In genomic region chr3:107506531-107506930, GRCm38 (mm10) we compare ENCODE assay signal across 14 mouse cellular contexts. TPM values are rescaled to one million over a fixed set of nuclear protein-coding genes. Genes with fewer than 3 reads are reported as not detected.
DNase-seq lines count a peak whose midpoint lies in the region; ATAC-seq and TF ChIP-seq lines count a peak whose summit lies in the region.
"Had no signal": no experiment of that assay in that cellular context is flagged by ENCODE, and none has a peak within 500 bp of the region (broad histone marks: within the 10 kb centered on the region; RNA-seq: fewer than 3 reads in every experiment).

No protein-coding gene starts in this region.

- intact Hi-C loops in heart, postnatal 14 days (cut with DNase I) = no loop called here

- H3K4me1 ChIP-seq in heart, postnatal 0 days (ENCODE audit: control insufficient read depth, insufficient read depth) = peaks cover 24% of the 10 kb centered on the region
- peaks cover 12% of the 10 kb centered on the region for H3K4me1 ChIP-seq in forebrain, embryonic 11.5 days (replicated peaks; ENCODE audit: control insufficient read depth, insufficient read depth, low read length)
- H3K4me1 ChIP-seq in kidney, embryonic 15.5 days = peaks cover 29% of the 10 kb centered on the region

- no peak overlapping the region for H3K4me2 ChIP-seq in heart, postnatal 0 days (ENCODE audit: low read depth, low read length)
- H3K4me2 ChIP-seq in forebrain, embryonic 11.5 days (ENCODE audit: low read depth, low read length, severe bottlenecking) = 0 out of 2 replicates have a peak overlapping the region, but pooled peaks have one; percentile 12
- peak overlapping the region; percentile 27; the same call in 1 of the 2 replicates for H3K4me2 ChIP-seq in kidney, embryonic 15.5 days
- H3K4me2 ChIP-seq: liver, embryonic 11.5 days had no signal

- WGBS in heart, postnatal 0 days = 40% methylated on average over 4 of the region's 4 CpGs
- WGBS in forebrain, embryonic 11.5 days = 53% methylated on average over 4 of the region's 4 CpGs
- 40% methylated on average over 4 of the region's 4 CpGs for WGBS in kidney, embryonic 15.5 days

- ATAC-seq in heart, postnatal 0 days (ENCODE audit: insufficient read depth, low read depth) = no peak
- ATAC-seq in Patski = peak; percentile 17
- ATAC-seq in forebrain, embryonic 11.5 days (replicated peaks; ENCODE audit: low FRiP score) = no peak
- ATAC-seq in kidney, embryonic 15.5 days (replicated peaks; ENCODE audit: low FRiP score) = no peak

- H3K36me3 ChIP-seq in heart, postnatal 0 days (replicated peaks; ENCODE audit: control insufficient read depth, insufficient read depth, low read length) = no peaks in the 10 kb centered on the region
- H3K36me3 ChIP-seq in forebrain, embryonic 11.5 days (ENCODE audit: control insufficient read depth, insufficient read depth, low read length) = no peaks in the 10 kb centered on the region
- H3K36me3 ChIP-seq in kidney, embryonic 15.5 days = no peaks in the 10 kb centered on the region

- POLR2A ChIA-PET in Patski (lab: Charles Lee) = interaction anchor here (0.7 to 1.0 kb wide), 2 partner anchors 27 to 62 kb away, joined by 3 to 4 read pairs; no protein-coding TSS in a partner anchor

- H3K27me3 ChIP-seq in heart, postnatal 0 days (ENCODE audit: control insufficient read depth, insufficient read depth, low read length) = no peaks in the 10 kb centered on the region
- H3K27me3 ChIP-seq in Patski = no peaks in the 10 kb centered on the region
- no peaks in the 10 kb centered on the region for H3K27me3 ChIP-seq in forebrain, embryonic 11.5 days (ENCODE audit: control insufficient read depth, insufficient read depth, low read length)
- H3K27me3 ChIP-seq in kidney, embryonic 15.5 days = peaks cover 15% of the 10 kb centered on the region

- TF ChIP-seq CTCF in heart, postnatal 0 days (IDR thresholded peaks at IDR 0.05; ENCODE audit: low read depth) = no peak
- no peak for TF ChIP-seq CTCF in Patski (IDR thresholded peaks at IDR 0.05)

- in situ Hi-C loops in Patski (cut with MboI; ENCODE audit: low pct_unique_long_range_greater_than_20kb) = no loop called here

- TF ChIP-seq EP300 in heart, postnatal 0 days (IDR thresholded peaks at IDR 0.05; ENCODE audit: low read depth) = no peak

- DNase-seq in heart, postnatal 0 days (ENCODE audit: low spot score) = no peak
- DNase-seq in heart, postnatal 14 days = no peak
- DNase-seq in Patski (ENCODE audit: low read depth, low spot score) = no peak
- DNase-seq in forebrain, embryonic 11.5 days (ENCODE audit: low spot score) = no peak
- DNase-seq in right cerebral cortex, adult 2 months (ENCODE audit: low spot score in 2 of 2) = no peak
- no peak for DNase-seq in natural killer cell, adult 2 months (ENCODE audit: low spot score in 2 of 2)
- DNase-seq: adrenal gland, postnatal 10 days; heart, adult 2 months; lung, postnatal 10 days had no signal

- CTCF ChIA-PET in Patski (lab: Charles Lee) = interaction anchor here (0.8 to 3.4 kb wide), 10 partner anchors 9 to 49 kb away, joined by 3 to 19 read pairs (median 5); no protein-coding TSS in a partner anchor

- H3K27ac ChIP-seq in heart, postnatal 0 days (ENCODE audit: low read depth) = peak overlapping the region; percentile 56; the same call in 1 of the 2 replicates
- H3K27ac ChIP-seq in forebrain, embryonic 11.5 days (ENCODE audit: low read depth, low read length) = peak overlapping the region; percentile 46
- peak overlapping the region; percentile 84 for H3K27ac ChIP-seq in kidney, embryonic 15.5 days
- H3K27ac ChIP-seq: heart, adult 2 months had no signal

- no peak overlapping the region for H3K9ac ChIP-seq in heart, postnatal 0 days (replicated peaks; ENCODE audit: low read depth, low read length)
- H3K9ac ChIP-seq in forebrain, embryonic 11.5 days (ENCODE audit: low read length) = no peak overlapping the region
- no peak overlapping the region for H3K9ac ChIP-seq in kidney, embryonic 15.5 days

- H3K4me3 ChIP-seq in heart, postnatal 0 days (ENCODE audit: low read depth, low read length) = no peak overlapping the region
- H3K4me3 ChIP-seq in forebrain, embryonic 11.5 days (ENCODE audit: low read depth, low read length) = no peak overlapping the region
- no peak overlapping the region for H3K4me3 ChIP-seq in kidney, embryonic 15.5 days (replicated peaks)
- H3K4me3 ChIP-seq: heart, adult 2 months had no signal

- no peaks in the 10 kb centered on the region for H3K9me3 ChIP-seq in heart, postnatal 0 days (replicated peaks; ENCODE audit: control insufficient read depth, low read length)
- no peaks in the 10 kb centered on the region for H3K9me3 ChIP-seq in forebrain, embryonic 11.5 days (ENCODE audit: control insufficient read depth, low read length)
- H3K9me3 ChIP-seq in kidney, embryonic 15.5 days (replicated peaks) = no peaks in the 10 kb centered on the region

RNA-seq across cellular contexts. Expression of gene Slc6a17, which starts 11.3 kb away (rescaled TPM):
- total RNA-seq in heart, postnatal 0 days (2014; rRNA removed; ENCODE audit: low replicate concordance) = 9.7 and 22.3 TPM in 2 replicates
- 2.4 and 3.1 TPM in 2 replicates for polyA plus RNA-seq in heart, postnatal 0 days (2015; fragmentation: Nextera tagmentation; extraction: Ambion mirVana)
- 1 to 10 TPM; 1.3 to 1.5 TPM for total RNA-seq in heart, postnatal 14 days (2021)
- polyA plus RNA-seq in Patski (2021) = 25.5 TPM
- 3.0 and 3.6 TPM in 2 replicates for polyA plus RNA-seq in forebrain, embryonic 11.5 days (2014; fragmentation: Nextera tagmentation; extraction: Ambion mirVana)
- polyA plus RNA-seq in kidney, embryonic 15.5 days (2015; fragmentation: Nextera tagmentation; extraction: Ambion mirVana) = 3.3 and 3.6 TPM in 2 replicates
- total RNA-seq: monocyte, adult 5-6 weeks had no signal

RNA-seq across cellular contexts. Expression of gene Kcnc4, which starts 47.2 kb away (rescaled TPM):
- 0.04 and 0.15 TPM in 2 replicates for total RNA-seq in heart, postnatal 0 days (2014; rRNA removed; ENCODE audit: low replicate concordance)
- polyA plus RNA-seq in heart, postnatal 0 days (2015; fragmentation: Nextera tagmentation; extraction: Ambion mirVana) = 0.10 and 0.20 TPM in 2 replicates
- total RNA-seq in heart, postnatal 14 days (2021) = under 1 TPM; 0.37 to 0.43 TPM
- not detected for polyA plus RNA-seq in Patski (2021)
- polyA plus RNA-seq in forebrain, embryonic 11.5 days (2014; fragmentation: Nextera tagmentation; extraction: Ambion mirVana) = 0.28 and 0.39 TPM in 2 replicates
- 0.26 and 0.31 TPM in 2 replicates for polyA plus RNA-seq in kidney, embryonic 15.5 days (2015; fragmentation: Nextera tagmentation; extraction: Ambion mirVana)
- total RNA-seq: monocyte, adult 5-6 weeks had no signal

RNA-seq across cellular contexts. Expression of gene Ubl4b, which starts 48.3 kb away (rescaled TPM):
- total RNA-seq in heart, postnatal 0 days (2014; rRNA removed; ENCODE audit: low replicate concordance) = not detected in 2 replicates
- not detected in 2 replicates for polyA plus RNA-seq in heart, postnatal 0 days (2015; fragmentation: Nextera tagmentation; extraction: Ambion mirVana)
- not detected for total RNA-seq in heart, postnatal 14 days (2021)
- not detected for polyA plus RNA-seq in Patski (2021)
- not detected in 2 replicates for polyA plus RNA-seq in forebrain, embryonic 11.5 days (2014; fragmentation: Nextera tagmentation; extraction: Ambion mirVana)
- polyA plus RNA-seq in kidney, embryonic 15.5 days (2015; fragmentation: Nextera tagmentation; extraction: Ambion mirVana) = not detected in 2 replicates
- total RNA-seq: adrenal gland, postnatal 10 days; heart, adult 2 months; left cerebral cortex, postnatal 10 days; monocyte, adult 5-6 weeks had no signal
- polyA plus RNA-seq: heart, adult 2 months; liver, embryonic 11.5 days; stomach, embryonic 16.5 days had no signal
